Mouse (Mus musculus) CD4-positive helper T cell, adult 2 months (primary cell): ENCODE results near the gene Uncx.
A peak's percentile ranks its signal among the peaks of the same experiment; 100 is the strongest.
"Not testable (repeated sequence)": the region's sequence is repeated elsewhere in the genome, so short reads cannot be mapped to it uniquely, and the experiment has no call there.

Source experiments
- DNase-seq: peaks from one replicate; pipeline ENCODE4 v3.0.0-alpha.2; 2012; ENCODE audit warnings: low read depth, missing footprints, low spot score

Uncx gene

DNA sequence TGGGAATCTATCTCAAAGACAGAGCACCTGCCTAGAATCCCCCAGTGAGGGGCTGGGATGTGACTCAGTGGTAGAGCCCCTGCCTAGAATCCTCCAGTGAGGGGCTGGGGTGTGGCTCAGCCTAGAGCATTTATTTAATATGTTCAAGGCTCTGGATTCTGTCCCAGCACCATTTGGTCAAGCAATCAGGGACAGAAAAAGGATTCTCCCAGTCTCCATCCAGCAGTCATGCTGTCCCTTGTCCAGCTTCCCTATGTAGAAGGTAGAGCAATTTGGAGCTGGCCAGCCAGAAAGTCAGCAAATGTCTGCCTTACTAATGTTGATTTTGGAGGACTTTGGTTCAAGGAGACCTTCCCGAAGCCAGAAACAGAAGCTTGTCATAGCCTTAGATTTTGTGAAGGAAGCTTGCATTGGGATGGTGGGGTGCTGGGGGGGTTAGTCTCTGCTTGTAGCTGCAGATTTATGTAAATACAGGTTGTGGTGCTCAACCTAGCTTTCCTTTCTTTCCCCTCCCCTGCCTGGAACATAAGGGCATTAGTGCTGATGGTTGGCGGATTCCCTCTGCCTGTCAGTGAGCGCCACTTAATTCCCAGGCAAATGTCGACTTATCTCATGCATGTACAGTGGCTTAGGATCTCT is 18.2 kb downstream of the Uncx start:
- DNase-seq = no peak

DNA sequence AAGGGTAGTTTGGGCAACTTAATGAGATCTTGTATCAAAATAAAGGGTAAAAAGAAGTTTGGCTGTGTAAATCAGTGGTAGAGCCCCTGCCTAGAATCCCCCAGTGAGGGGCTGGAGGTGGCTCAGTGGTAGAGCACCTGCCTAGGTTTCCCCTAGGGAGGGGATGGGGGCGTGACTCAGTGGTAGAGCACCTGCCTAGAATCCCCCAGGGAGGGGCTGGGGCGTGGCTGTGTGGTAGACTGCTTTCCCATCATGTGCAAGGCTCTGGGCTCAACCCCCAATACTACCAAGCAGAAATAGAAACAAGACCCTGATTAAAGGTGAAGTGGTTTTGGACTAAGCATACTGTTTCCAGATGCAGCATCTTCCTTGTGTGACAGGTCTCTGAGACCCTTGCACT is 21.4 kb downstream of the Uncx start:
- DNase-seq = no peak

DNA sequence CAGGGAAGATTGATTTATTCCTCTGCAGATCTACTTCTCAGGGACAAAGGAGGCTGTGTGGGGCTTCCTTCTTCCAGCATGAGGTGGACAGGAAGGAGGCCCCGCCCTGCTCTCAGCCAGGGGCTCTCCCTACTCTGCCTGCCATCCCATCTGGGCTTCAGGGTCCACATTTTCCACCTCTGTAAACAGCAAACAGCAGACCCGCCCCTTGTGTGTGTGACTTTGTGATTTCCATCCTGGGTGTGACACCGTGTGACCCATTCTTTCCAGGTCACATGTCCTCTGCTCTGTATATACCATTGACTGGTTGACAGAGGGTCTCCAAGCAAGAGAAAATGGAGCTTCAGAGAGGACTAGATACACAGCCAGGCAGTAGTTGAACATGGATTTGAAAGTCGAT is 22.2 kb downstream of the Uncx start:
- DNase-seq = no peak

DNA sequence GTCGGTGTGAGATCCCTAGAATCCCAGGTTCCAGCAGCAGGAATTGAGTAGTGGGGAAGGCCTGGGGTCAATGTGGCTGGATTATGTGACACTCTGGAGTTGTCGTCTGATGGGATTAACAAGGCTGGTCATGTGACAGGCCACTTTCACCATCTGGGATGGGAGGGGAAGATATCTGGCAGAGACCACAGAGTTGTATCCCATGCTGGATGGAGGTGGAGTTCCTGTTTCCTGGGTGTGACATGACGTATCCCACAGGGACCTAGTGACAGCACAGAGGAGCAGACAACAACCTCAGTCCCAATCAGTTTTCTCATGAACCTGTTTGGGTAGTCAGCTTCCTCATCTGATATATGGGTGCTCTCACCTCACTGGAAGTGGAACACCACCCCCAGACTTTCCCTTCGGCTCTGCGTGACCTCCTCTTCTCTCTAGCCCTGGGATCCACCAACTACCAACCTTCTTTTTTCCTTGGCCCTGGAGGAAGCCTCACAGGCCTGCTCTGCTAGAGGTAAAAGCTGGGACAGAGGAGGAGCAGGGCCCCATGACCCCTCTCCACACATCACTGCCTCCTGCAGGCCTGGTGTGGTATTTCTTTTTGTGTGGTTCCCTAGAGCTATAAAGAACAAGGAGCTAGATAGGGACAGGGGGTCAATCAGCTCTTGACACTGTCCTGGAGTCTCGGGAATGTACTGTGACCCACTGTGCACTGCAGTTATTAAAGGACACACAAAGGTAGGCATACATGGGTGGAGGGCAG is 23.5 kb downstream of the Uncx start:
- DNase-seq = no peak

DNA sequence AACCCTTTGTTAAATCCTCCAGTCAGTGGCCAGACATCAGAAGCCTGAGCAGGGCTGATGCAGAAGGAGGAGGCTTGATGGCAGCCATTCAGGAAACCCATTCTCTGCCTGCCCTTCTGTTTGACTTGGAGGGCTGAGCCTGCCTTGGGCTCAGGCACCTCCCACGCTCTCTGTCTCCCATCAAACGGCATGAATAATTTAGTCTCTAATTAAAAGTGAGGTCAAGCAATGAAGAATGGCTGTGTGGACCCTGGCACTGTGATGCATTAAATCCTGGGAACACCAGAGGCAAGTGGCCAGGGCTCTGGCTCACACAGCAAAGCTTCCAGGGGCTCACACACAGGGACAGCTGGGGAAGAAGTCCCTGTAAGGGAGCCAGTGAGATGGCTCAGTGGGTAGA is 24.8 kb downstream of the Uncx start:
- no peak for DNase-seq

DNA sequence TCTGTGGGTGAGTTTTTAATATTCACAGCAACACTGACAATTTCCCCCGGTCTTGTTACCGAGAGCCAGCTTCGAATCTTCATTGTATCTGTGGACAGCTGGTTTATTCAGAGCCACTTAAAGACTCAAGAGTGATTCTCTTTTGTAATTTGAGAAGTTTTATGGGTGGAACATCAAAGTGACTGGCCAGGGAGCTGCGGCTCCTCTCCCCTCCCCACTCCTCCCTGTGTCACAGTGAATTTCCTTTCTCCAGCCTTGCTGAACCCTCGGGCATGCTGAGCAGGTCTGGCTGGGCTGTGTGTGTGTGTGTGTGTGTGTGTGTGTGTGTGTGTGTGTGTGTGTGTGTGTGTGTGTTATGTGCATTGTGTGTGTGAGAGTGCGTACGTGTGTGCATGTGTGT is 29.2 kb downstream of the Uncx start:
- DNase-seq = no peak

DNA sequence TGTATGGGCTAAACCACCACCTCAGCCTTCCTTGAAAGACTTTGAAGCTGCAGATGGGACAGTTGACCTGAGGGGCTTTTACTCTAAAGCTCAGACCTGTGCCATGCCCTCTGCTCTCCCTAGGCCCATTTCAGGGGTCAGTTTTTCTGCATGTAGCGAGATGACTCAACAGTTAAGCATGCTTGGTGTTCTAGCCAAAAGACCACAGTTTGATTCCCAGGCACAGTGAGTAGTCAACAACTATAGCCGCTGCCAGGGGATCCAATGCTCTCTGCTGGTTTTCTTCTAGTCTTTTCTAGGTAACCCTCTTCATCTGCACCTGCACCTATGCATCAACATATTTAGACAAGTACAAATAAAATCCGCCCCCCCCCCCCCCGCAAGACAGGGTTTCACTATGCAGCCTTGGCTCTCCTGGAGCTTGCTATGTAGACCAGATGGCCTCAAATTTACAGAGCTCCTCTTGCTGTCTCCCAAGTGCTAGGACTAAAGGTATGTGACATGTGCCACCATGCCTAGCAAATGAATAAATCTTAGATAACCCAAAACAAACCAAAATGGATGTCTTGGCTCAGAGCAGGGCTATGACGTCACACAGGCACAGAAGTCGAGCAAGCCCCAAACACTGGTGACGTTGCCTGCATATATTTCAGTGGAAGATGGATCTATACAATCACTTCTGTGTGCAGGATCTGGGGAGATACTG is 30.5 kb downstream of the Uncx start:
- DNase-seq = no peak

DNA sequence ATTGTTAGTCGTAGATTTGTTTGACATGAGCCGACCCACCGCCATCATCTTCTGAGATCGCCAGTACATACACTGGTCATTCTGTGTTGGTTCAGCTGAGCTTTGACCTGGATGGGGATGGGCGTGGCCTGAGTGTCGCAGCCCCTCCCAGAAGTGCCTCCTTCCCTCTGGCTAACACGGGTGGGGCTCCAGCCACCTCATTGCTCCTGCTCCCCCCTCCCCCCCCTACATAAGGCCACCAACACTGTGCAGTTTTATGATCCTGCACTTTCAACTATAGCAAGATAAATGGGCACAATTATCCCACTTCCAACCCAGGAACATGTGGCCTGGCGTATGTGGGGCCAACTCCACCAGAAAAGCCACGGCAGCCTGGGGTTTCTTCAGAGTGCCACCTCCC is 31.8 kb downstream of the Uncx start:
- DNase-seq = no peak

DNA sequence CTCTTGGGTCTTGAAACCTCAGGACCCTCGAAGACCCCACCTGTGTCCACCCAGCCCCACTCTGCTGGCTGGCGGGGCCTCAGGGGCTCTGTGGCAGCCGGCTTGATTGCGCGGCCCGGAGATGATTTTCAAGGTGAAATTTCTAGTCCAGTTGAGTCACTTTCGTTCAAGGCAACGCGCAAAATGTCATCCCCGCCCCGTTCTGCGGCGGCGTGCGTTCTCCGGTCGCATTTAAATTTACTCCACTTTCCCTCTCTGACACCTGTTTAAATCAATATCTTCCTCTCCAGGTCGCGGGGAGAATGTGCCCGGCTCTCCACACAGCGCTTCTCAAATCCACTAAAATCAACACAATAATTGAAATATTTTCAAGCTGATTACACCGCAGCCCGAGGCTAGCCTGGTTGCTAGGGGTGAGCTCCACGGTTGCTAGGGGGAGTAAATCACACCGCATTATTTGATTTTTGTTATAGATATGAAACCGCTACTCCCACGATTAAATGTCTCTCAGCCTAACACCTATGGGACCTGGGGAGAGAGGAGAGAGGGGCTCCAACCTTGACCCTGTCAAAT is 37.0 kb downstream of the Uncx start:
- no peak for DNase-seq

DNA sequence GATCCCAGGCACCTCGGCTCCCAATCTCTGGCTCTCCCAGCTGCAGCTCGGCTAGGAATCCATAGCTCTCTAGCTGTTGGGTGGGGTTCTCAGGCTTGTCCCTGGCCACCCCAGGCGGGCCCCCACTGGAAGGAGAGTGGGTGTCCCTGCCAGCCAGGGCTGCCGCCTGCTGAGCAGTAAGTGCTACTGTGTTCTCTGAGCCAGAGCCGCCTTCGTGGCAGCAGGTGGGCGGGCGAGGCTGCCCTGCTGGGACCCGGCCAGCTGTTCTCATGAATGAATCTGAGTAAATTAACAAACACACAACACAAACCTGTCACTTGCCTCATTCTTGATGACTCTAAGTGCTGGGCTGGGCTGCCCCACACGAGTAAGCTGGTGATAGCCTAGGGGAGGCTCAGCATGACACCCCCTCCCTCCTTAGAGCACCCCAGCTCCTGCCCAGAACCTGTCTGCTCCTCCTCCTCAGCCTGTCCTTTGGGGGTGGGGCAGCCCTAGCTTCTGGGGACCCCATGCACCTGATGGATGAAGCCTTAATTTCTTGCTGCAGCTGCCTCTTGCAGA is 38.1 kb downstream of the Uncx start:
- no peak for DNase-seq

DNA sequence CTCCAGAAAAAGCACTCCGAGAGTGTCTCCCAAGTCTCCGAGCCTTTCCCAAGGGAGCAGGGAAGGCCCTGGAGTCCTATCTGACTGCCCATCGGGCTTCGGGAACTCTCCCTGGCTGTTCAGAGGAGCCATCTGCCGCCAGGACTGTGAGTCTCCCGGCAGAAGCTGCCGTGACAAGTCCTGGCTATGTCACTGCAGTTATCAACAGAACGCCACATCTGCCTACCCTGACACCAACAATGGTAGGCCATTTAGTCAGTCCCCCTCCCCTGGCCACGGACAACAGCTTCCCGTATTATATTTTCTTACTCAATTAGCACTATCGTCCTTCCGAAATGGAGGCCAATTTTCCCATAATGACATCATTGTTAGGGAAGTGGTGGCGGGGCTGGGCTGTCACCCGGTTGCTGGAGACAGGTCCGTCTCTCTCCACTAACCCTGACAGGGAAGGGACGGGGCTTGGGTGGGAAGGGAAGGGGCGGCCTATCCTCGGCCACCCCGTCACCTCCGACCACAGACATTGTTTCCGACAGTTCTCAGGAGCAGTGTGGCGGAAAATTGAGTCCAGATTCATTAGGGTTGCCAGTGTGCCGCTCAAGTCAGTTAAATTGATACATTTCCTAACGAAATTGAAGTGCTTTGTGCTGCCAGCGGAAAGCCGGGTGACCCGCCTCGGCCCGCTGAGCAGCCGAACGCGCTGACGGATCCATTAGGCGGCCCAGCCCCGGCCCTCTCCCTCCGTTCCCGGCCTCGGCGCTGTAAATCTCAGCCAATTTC is 41.9 kb downstream of the Uncx start:
- DNase-seq = peak; percentile 7

DNA sequence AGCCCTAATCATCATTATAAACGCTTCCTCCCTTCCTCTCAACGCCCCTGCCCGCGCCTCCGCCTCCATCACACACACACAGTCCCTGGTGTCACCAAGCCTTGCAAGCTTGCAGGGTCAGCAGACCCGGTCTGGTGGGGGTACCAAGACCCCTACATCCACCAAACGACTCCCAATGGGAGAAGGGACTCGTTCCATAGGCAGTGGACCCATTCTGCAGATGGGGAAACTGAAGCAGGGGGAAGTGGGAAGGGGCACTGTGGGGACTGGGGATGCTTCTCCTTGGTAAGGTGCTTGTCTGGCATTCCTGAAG is 42.4 kb downstream of the Uncx start:
- no peak for DNase-seq

DNA sequence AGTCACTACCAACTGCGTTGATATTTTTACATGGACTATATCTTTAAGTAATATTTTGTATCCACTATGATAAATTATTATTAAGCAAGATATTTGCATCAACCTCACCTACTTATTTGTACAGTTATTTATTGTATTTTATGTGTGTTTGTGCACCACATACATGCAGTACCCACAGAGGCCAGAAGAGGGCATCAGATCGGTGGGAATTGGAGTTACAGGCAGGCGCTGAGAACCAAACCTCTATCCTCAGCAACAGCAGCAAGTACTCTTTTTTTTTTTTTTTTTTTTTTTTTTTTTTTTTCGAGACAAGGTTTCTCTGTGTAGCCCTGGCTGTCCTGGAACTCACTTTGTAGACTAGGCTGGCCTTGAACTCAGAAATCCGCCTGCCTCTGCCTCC is 44.2 kb downstream of the Uncx start:
- not testable (repeated sequence) for DNase-seq

DNA sequence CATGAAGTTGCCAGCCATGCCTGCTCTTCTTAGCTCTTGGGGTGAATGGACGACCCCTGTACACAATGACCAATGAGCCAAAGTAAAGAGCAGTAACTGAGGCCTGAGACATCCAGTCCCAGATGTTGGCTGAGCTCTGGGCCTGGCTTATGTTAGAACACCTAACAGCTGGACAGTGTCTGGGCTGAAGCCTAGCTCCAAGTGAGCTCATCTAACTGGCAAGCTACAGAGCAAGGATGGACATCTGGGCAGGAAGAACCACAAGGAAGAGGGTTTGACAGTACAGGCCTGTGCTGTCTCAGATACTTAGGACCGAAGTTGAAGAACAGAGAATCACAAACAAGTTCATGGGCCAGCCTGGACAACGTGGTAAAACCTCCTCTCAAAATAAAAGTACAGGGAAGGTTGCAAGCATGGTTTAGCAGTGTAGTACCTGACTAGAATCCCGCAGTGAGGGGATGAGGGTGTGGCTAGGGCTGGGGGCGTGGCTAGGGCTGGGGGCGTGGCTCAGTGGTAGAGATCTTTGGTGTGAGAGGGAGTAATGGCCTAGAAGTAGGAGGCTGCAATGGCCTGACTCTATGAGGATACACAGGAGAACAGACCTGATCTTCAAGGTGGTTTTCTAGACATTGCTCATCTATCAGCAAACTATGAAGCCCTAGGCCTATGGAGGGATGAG is 47.5 kb downstream of the Uncx start:
- not testable (repeated sequence) for DNase-seq

DNA sequence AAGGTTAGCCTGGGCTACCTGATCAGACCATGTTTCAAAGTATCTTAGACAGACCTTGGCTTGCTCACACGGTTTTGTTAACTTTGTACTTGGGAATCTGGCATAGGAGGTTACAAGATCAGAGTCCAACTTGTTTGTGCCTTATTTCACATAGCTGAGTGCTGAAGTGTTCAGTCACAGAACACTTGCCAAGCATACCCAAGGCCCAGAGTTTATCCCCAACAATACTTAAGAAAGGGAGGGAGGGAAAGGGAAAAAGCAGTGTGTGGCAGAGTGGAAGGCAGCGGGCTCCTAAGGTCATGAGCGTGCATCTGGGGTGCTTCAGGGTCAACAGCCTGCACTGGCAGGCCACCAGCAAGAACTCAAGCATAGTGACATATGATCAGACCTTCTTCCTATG is 48.7 kb downstream of the Uncx start:
- no peak for DNase-seq

DNA sequence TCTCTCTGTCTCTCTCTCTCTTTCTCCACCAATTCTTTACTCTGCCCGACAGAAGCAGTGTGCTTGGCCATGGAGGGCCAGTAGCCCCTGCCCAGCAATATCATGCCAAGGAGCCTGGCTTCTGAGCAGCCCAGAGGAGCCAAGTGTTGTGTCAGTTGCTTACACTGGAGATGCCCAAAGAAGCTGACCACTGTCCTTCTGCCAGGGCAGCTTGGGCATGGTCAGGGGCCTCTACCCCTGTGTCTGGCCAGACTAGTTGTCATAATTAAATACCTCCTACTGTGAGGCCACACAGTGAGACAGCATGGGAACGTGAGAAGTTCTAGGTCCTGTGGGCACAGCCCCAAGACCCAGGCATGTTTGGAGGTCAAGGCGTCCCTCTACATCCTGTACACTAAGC is 49.6 kb downstream of the Uncx start:
- DNase-seq = no peak

DNA sequence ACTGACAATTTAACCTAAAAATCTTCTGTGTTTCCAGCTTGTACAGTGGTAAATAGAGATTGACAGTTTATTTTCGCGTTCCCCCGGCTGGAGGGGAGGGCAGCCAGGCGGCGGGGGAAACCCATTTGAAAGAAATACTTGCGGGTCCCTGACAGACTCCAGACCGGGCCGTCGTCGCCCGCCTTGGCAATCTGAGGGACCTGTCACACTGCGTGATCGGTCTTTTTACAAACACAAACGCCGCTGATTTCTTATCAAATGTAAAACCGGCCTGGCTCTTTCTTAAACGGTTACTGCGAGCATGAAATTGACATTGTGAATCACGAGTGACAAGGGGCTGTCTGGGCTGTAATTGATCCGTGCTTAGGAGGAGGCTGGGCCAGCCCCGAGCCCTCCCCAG is 50.5 kb downstream of the Uncx start:
- no peak for DNase-seq

DNA sequence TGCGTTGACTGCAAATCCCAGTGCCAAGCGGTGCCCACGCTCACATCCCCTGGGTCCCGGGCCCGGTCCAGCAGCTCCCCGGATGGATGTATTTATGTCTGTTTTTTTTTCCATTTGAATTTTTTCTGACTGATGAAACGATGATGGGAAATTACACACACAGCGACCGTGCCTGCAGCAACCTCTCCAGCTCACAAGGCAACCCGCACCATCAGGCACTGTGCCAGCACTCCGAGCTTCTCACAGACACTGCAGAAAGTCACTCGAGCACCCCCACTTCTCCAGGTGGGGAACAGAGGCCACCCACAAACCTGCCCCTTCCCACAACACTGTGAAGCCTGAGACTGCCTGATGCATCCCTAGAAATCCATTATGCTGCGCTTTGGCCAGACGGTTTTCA is 51.7 kb downstream of the Uncx start:
- no peak for DNase-seq
